Mouse (Mus musculus): ENCODE results near the gene Cryzl1.
A peak's percentile ranks its signal among the peaks of the same experiment; 100 is the strongest.

DNA sequence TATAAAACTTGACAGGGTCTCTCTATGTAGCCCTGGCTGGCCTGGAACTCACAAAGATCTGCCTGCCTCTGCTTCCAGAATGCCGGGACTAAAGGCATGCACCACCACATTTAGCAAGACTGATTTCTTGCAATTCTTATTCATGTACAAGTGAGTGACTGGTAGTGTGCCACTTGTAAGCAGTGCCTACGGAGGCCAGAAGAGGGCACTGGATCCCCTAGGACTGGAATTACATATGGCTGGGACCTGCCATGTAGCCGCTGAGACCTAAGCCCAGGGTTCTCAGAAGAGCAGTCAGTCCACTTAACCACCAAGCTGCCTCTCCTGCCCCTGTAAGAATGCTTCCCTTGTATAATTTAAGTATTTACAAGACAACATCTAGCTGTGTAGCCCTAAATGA is 4.5 kb downstream of the Cryzl1 start:
- TF ChIP-seq POLR2A (IDR thresholded peaks at IDR 0.05; ENCODE audit: insufficient read depth, low read depth, low read length) (no peak), EP300 (IDR thresholded peaks at IDR 0.05; ENCODE audit: insufficient read depth, low read depth, low read length) (peak; percentile 52; the same call in 1 of the 2 replicates)
